Mouse (Mus musculus): ENCODE results near the gene Arhgap27. TPM values are rescaled to one million over a fixed set of nuclear protein-coding genes. Genes with fewer than 3 reads are reported as not detected.
"Not testable (repeated sequence)": the region's sequence is repeated elsewhere in the genome, so short reads cannot be mapped to it uniquely, and the experiment has no call there.

Gene Arhgap27
- 16.6 and 16.8 TPM in 2 replicates for polyA plus RNA-seq (2012; rRNA removed)

DNA sequence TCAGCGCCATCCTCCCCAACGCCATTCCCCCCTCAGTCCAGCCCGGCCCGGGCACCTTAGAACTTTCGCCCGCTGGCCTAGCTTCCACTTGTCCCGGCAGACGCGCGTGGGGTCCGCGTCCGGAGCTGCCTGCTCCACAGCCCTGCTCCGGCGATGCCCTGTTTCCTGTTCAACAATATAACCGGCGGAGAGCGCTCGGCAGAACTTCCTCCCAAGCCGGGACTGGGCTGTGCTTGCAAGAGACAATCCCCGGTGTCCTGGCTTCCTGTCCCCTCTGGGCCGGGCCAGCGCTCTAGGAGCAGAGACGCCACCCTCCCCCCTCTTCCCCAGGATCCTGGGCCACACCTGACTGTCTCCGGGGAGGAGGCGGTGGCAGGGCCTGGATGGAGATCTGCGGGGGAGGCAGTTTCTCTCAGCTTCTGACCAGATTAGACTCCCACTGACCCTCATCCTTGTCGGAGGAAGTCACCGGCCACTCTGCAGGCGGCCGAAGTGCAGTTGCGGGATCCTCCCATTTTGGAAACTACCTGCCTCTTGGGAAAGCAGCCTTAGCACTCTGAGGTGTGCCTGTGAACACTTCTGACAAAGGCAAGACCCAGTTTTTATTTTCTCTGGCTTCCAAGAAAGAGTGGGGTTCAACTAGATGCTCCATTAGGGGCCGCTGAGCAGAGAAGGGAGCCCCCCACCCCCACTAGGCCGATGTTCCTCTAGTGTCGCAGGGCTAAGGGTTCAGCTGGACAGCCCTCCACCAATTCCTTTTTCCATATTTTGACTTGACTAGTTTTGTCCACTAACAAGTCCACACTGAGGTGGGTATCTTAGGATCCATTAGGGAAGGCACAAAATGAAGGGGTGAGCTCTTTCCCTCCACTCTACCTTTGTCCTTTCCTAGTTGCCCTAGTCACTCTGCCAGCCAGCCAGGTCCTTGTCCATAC, at the start of gene Arhgap27:
Gene Arhgap27, minus strand, starts transcription at position 479 of the 935 bp plus-strand sequence.
- DNase-seq (ENCODE audit: extremely low spot score in 1 of 2, low spot score in 1 of 2), result peak in 1 of 2 experiments; percentile 47

DNA sequence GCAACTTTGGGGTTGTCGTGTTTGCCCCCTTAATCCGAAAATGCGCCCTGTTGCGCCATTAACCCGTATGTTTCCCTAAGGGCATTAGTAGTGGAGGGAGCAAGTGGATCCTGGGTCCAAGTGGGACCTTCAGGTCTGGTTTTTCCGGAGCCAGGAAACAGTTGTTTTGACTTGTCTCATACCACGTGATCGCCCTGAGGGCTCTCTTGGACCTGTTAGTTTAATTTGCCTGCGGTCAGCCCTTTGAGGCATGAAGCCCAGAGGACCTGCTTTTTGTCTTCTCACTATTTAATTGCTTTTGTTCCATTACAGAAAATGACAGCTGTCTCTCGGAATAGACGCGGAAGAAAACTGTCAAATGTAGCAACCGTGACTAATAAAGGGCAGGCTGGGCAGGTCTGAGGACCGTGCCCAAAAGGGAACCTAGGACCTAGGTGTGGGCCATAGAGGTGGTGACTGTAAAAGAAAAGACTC, 49.5 kb upstream of the Arhgap27 start:
- no peak for DNase-seq (ENCODE audit: extremely low spot score in 1 of 2, low spot score in 1 of 2)

DNA sequence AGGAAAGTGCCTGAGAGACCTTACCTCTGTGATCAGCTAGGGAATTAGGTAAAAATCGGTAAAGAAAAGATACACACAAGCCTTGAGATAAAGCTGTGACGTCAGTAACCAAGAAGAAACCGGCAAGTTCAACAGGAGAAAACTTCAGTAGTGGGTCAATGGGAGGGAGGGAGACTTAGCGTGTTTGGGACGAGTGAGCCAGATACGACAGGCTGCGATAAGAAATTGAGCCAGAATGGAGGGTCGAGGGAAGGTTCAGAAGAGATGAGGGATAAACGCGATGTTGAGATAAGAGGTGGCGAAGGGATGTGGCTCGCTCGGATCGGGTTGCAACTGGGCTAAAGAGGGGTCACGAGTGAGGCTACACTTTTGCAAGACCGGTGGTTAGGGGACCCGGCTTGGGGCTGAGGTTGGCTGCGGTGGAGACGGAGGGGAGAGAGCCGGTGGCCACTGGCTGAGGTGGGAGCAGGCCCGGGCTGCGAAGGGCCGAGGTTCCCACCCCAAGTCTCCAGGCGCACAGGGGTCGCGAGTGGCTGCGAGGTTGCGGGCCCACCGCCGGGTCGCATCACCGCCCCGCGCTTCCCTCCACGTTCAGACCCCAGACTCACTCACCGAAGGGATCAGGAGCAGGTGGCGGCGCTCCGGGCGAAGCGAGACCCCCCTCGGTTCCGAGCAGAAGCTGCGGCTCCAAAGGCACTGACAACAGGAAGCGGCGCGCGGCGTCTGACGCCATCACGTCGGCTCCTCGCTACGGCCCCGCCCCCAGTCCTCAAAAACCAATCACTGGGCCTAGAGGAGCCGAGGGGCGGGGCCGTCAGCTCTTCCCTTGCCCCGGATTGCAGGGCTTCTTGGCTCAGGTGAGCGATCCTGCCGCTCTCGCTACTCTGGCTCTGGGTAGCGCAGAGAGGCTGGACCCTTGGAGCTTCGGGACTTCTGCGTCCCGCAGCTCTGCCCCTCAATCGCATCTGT, 48.8 kb upstream of the Arhgap27 start, which contains the start of gene Plekhm1:
Gene Plekhm1, minus strand, starts transcription at position 707 of the 969 bp plus-strand sequence.
- peak; percentile 92 to 97 for DNase-seq (ENCODE audit: extremely low spot score in 1 of 2, low spot score in 1 of 2)

DNA sequence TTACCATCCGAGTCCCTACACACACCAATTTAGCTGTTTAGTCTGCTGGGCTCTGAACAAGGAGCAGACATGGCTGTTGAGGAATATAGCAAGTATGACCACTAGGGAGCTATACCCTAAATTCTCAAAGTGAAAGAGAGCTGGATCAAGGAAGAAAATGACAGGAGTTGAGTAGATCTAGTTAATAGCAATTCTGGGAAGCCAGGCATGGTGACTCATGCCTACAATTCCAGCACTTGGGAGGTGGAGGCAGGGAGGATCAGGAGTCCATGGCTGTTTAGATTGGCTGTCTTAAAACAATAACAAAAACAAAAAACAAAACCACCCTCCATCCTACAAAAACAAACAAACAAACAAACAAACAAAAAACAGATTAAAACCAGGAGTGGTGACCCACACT, 47.8 kb upstream of the Arhgap27 start:
- no peak for DNase-seq (ENCODE audit: extremely low spot score in 1 of 2, low spot score in 1 of 2)

DNA sequence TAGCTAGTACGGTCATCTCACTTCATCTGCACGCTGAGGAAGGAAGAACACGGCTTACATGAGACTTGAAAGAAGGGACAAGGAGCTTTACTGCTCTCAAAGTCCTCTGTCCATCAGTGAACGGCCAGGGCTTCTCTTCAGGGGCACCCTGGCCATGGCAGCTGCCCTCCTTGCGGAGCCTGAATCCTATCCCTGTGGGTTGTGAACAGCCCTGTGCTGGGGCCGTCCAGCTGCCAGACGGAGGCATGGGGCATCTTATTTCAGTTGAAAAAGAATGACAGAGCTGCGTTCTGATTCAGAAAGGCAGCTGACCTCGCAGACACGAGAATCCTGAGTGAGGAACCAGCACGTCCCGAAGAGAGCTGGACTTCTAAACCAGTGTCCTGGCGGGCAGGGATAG, 45.4 kb upstream of the Arhgap27 start:
- DNase-seq (ENCODE audit: extremely low spot score in 1 of 2, low spot score in 1 of 2), result no peak

DNA sequence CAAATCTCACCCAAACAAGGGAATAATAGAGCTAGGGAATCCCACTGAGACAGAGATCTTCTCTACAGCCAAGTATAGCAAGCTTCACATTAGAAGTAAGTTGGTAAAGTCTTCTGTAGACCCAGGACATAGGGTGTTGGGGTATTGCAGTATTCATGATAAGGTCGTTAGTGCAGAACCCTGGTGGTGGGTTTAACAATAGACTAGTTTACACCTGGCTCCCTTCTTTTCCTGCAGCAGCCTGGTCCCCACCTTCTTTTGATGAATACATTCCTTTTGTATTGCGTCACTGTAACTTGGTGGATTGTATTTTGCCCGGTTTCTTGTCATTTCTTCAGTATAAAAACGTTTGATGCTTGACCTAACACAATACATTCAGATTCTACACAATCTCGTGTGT, 43.6 kb upstream of the Arhgap27 start:
- DNase-seq (ENCODE audit: extremely low spot score in 1 of 2, low spot score in 1 of 2), result not testable (repeated sequence)

DNA sequence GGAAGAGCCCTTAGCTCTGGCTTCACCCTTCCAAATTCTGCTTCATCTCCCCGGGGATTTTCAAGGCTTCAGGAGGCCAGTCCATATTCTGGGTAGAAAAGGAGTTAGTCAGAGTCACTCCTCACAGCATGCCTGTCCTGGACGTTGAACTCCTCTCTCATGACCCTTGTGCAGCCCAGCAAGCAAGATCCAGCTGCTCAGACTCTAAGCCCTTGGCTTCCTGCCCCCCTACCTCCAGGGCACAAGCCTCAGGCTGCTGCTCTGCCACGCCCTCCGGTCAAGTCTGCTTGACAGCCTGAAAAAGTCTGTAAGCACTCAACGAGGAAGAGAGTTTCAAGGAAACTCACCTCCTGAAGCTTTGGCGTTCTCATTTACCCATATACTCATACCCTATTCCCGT, 43.1 kb upstream of the Arhgap27 start:
- DNase-seq (ENCODE audit: extremely low spot score in 1 of 2, low spot score in 1 of 2), result no peak

DNA sequence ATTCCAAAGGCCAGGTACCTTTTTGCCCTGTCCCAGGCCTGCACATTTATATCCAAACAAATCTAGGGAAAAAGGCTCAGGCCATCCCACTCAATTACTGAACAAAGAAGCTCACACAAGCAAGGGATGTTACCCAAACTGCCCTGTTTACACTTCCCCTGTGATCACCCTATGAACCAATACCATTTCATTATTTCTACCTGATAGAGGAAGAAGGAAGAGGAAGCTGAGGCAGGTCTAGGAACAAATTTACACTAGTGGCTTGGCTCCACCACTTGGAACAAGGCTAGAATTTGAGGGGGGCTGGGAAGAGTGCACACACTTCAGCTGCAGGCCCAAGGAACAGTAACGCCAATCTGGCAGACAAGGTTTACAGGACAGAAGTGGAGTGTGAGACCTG, 42.3 kb upstream of the Arhgap27 start:
- no peak for DNase-seq (ENCODE audit: extremely low spot score in 1 of 2, low spot score in 1 of 2)

DNA sequence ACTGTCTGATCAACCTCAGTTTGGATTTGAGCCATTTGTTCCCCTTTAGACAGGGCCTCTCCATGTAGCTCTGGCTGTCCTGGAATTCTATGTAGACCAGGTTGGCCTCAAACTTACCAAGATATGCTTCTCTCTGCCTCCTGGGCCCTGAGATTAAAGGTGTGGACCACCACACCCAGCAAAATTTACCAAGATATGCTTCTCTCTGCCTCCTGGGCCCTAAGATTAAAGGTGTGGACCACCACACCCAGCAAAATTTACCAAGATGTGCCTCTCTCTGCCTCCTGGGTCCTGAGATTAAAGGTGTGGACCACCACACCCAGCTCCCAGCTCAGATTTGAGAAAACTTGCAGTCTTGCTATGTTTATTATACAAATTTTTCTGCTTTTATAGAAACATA, 41.1 kb upstream of the Arhgap27 start:
- no peak for DNase-seq (ENCODE audit: extremely low spot score in 1 of 2, low spot score in 1 of 2)

DNA sequence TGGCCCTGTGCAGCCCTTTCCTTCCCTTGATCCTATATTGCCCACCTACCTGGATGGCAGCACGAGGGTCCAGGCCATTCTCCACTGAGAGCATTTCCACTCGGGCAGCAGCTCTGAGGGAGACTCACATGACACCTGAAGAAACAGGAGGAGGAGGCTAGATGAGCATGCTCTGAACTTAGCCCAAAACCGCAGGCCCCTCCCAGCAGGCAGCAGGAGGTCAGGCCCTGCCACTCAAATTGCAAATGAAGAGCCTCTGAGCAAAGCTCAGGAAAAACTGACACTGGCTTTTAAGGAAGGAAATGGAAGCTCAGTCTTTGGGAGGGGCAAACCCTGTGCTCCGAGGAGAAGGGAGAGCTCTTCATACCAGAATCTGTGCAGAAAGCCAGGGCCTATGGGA, 40.3 kb upstream of the Arhgap27 start:
- no peak for DNase-seq (ENCODE audit: extremely low spot score in 1 of 2, low spot score in 1 of 2)

DNA sequence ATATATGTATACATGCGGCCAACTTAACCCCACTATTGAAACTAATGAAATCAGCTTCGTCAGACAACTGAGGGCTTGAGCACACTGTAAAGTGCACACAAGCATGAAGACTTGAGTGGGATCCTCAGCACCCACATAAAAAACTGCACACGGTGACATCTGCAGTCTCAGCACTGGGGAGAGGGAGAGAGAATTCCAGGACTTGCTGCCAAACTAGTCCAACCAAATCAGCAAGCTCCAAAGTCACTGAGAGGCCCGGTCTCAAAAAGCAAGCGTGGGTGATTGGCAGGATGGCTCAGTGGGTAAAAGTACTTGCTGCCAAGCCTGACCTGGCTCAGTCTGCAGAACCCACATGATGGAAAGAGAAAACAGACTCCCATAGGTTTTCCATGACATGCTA, 39.2 kb upstream of the Arhgap27 start:
- DNase-seq (ENCODE audit: extremely low spot score in 1 of 2, low spot score in 1 of 2), result peak; percentile 38 to 49

DNA sequence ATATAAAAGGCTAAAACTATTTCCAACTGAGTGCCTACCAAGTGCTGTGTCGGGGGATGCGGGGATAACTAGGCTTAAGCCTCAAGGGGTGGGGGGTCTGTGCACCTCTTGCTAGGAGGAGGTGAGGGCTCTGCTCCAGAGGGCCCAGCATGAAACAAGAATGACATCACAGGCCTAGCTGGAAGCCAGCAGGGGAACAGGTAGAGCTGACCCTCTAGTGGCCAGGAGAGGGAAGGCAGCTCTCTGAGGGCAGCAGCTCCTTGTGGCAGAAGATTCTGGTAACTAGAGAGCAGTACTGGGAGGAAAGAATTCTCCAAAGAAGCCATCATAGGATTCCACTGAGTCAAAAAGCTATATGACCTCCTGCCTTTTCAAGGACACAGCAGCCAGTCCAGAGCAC, 38.7 kb upstream of the Arhgap27 start:
- peak in 1 of 2 experiments; percentile 69 for DNase-seq (ENCODE audit: extremely low spot score in 1 of 2, low spot score in 1 of 2)

DNA sequence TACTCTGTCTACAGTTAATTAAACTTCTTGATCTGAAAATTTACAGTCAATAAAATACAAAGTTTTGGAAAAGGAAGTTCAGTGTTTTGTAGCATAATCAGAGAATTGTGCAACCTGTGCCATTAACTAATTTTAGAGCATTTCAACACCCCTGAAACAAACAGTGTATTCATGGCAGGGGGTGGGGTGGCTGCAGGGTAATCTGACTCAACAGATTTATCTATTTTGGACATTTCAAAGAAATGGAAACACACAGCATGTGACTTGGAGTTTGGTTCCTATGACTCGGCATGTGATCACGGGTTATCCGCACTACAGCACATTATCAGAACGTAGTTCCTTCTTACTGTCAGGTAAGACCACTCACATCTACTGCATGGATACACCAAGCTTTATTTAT, 36.5 kb upstream of the Arhgap27 start:
- no peak for DNase-seq (ENCODE audit: extremely low spot score in 1 of 2, low spot score in 1 of 2)

DNA sequence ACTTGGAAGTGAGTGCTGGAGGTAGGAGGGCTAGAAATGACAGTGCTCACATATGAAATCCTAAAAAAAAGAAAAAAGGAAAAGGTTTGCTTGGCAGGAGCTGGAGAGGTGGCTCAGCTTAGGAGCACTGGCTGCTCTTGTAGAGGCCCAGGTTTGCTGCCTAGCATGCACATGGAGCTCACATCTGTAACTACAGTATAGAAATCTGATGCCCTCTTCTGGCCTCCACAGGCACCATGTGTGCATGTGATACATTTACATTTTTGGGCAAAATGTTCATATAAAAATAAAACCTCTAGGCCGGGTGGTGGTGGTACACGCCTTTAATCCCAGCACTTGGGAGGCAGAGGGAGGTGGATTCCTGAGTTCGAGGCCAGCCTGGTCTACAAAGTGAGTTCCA, 35.6 kb upstream of the Arhgap27 start:
- DNase-seq (ENCODE audit: extremely low spot score in 1 of 2, low spot score in 1 of 2), result no peak

DNA sequence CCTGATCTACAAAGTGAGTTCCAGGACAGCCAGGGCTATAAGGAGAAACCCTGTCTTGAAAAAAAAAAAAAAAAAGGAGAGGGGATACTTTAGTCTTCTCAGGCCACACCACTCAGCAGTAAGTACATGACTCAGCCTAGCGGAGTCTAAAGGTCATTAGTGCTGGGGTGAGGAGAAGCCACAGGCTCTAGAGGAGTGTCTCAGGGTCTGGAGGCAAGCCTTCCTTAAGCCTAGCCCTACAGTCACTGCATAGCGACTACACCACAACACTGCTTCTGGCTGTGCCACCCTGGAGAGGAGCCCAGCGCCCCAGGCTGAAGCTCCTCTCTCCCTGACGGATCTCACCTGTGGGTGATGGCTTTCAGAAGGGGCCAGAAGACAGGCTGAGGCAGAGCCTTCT, 33.2 kb upstream of the Arhgap27 start:
- DNase-seq (ENCODE audit: extremely low spot score in 1 of 2, low spot score in 1 of 2), result no peak

DNA sequence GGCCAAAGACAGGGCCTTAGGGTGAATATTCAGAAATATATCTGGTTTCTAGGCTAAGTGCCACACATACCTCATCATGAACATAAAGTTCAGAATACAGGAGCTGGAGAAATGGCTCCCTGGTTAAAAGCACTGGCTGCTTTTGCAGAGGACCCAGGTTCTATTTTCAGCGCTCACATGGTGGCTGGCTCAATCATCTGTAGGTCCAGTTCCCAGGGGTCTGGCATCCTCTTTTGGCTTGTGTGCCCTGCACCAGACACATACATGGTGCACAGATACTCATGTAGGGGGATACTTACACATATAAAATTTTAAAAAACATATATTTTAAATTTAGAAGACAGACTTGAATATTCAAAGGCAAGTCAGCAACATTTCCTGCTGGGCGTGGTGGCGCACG, 32.7 kb upstream of the Arhgap27 start:
- no peak for DNase-seq (ENCODE audit: extremely low spot score in 1 of 2, low spot score in 1 of 2)

DNA sequence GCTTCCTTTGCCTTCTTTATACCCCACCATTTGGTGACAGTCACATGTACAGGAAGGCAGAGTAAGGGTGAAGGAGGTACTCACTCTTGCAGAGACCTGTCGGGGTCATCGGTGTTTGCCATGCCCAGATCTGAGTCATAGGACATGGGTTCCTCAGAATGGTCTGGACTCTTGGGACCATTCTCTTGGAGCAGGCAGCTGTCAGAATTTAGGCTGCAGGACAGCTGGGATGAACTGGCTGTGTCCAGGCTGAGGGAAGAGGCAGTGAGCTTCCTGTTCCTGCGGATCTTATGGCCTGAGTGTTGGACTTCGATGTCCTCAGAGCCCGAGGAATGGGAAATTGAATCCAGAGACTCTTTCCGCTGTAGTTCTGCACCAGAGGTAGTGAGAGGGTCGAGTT, 31.1 kb upstream of the Arhgap27 start:
- no peak for DNase-seq (ENCODE audit: extremely low spot score in 1 of 2, low spot score in 1 of 2)

DNA sequence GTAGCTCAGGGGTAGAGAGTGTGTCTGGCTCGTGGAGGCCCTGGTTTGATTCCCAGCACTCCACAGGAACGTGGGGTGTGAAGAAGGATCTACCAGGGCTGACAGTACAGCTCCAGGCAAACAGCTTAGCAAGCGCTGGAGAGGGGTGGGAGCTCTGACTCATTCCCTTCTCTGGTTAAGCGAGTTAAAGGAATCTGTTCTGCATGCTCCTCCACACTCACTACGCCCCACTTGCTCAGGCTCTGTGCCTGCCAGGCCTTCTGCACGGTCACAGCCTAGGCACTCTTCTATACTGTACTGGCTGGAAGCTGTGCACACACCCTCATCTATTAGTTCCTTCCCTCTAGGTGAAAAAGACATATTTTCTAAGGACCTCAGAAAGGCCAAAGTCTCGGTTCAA, 30.5 kb upstream of the Arhgap27 start:
- DNase-seq (ENCODE audit: extremely low spot score in 1 of 2, low spot score in 1 of 2), result no peak

DNA sequence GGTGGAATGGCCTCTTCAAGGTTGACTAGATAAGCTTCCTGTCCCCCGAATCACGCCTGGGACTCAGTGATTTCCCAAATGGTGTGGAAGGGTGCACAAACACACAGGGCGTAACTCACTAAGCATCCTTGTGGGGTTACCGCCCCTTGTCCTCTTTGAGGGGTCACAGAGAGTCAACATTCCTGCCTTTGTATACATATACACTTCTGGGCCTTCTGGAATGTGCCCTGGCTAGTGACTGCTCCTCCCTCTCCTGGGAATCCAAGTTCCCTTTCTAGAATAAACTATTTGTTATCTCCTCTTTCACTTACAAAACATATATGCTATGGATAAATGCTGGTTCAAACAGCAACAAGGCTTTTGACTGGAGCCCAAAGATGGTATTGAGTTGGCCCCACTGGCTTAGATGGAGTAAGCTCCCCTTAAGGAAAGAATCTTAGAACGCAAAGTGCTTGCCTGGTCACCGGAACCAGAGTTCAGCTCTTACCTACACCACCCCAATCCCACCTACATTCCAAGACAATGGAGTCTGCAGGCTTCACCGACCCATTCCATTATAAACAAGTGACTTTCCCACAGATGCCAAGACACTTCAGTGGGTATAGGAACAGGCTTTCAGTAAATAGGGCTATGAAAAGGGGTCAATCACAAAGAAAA, 24.5 kb upstream of the Arhgap27 start:
- no peak for DNase-seq (ENCODE audit: extremely low spot score in 1 of 2, low spot score in 1 of 2)

DNA sequence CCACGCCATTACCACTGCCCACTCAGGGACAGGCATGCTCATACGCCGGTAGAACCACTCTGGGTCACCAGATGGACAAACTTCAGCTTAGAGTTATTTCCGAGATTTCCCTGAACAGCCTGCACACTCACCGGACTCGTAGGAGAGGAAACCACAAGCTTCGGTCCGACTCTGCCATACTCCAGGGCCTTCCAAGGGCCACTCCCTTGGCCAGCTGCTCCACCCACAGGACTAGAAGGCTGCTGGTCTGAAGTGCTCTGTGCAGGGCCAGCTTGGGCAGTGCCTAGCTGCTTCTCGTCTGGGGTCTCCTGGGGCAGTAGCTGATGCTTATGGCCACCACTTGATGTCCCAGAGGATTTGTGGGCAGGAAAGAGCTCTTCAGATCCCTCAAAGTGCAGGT, 23.3 kb upstream of the Arhgap27 start:
- DNase-seq (ENCODE audit: extremely low spot score in 1 of 2, low spot score in 1 of 2), result no peak
